Mouse (Mus musculus) small intestine, adult 2 months (tissue): ENCODE measurements at regions not wholly inside any gene's neighbourhood (a gene's known extent, or its start where the extent isn't known, plus 50 kb on each side); places are given as distances from the start of the nearest gene placed in this dataset.

Source experiments
- H3K27ac ChIP-seq: fragments of 200-500 bp; 2 replicates; pipeline ENCODE4 v1.5.1; 2012; ENCODE audit warnings: low read depth, low read length, control low read depth, inconsistent platforms; ENCODE audit not compliant: insufficient read depth
- H3K27me3 ChIP-seq: fragments of 200-500 bp; 2 replicates; pipeline ENCODE4 v1.6.1; 2012; ENCODE audit warnings: mild to moderate bottlenecking, moderate library complexity, low read length, inconsistent platforms; ENCODE audit not compliant: control insufficient read depth, insufficient read depth
- H3K36me3 ChIP-seq: fragments of 200-500 bp; 2 replicates; pipeline ENCODE4 v1.6.1; 2012; ENCODE audit warnings: mild to moderate bottlenecking, low read length, control low read depth, inconsistent platforms; ENCODE audit not compliant: control insufficient read depth, insufficient read depth
- H3K4me1 ChIP-seq: fragments of 200-500 bp; 2 replicates; pipeline ENCODE4 v1.6.1; 2012; ENCODE audit warnings: low read length, inconsistent platforms, mixed read lengths; ENCODE audit not compliant: control insufficient read depth, insufficient read depth, insufficient read length
- H3K4me3 ChIP-seq: fragments of 200-500 bp; 2 replicates; pipeline ENCODE4 v1.5.1; 2012; ENCODE audit warnings: low read depth, mild to moderate bottlenecking, control low read depth, inconsistent platforms, low read length, moderate library complexity
- CTCF ChIP-seq: fragments of 200-500 bp; IDR thresholded peaks from 2 replicates; pipeline ENCODE4 v1.5.1; 2012; ENCODE audit warnings: low read depth, mild to moderate bottlenecking, control low read depth, inconsistent platforms, low read length, moderate library complexity, mixed read lengths; ENCODE audit not compliant: insufficient replicate concordance, insufficient read length; ENCODE audit errors: extremely low read depth
- POLR2A ChIP-seq: fragments of 200-500 bp; IDR thresholded peaks from 2 replicates; pipeline ENCODE4 v1.6.1; 2012; ENCODE audit warnings: low read depth, mild to moderate bottlenecking, control low read depth, inconsistent platforms, low read length, moderate library complexity
- WGBS: fragments of 180-500 bp; shearing (Covaris S2); methylation state at CpG from one replicate; pipeline ENCODE4 v1.1.7; 2018; 5-methylcytosine and 5-hydroxymethylcytosine counted together

GRCm38 (mm10) chr11:56335937-56336336 lies 295.1 kb upstream of the Nmur2 start:
- H3K4me1 ChIP-seq: no peaks in the 10 kb centered on the region
- no peak overlapping the region for H3K4me3 ChIP-seq
- no peaks in the 10 kb centered on the region for H3K27me3 ChIP-seq
- H3K27ac ChIP-seq: no peak overlapping the region
- no peaks in the 10 kb centered on the region for H3K36me3 ChIP-seq
- TF ChIP-seq POLR2A (no peak), CTCF (no peak)

DNA sequence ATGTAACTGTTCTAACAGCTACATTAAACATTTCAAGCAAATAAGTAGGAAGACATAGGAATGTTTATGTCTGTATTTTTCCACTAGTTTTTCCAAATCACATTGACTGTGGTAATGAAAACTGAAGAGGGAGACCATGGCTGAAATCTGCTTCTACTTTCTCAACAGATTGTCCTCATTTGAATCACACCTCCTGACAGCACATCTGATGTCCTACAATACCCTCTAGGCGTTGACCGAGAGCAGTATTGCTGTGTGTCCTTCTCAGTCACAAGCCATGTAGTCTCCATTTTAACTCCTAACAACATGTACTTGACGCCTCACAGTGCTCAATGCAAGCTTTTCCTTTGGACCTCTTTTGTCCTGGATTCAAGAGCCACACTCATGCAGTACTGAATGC lies 279.5 kb upstream of the Nmur2 start:
- Histone ChIP-seq H3K36me3 (no peaks in the 10 kb centered on the region), H3K27me3 (no peaks in the 10 kb centered on the region), H3K4me1 (no peaks in the 10 kb centered on the region), H3K4me3 (no peak overlapping the region), H3K27ac (no peak overlapping the region)
- TF ChIP-seq POLR2A: no peak
- no peak for TF ChIP-seq CTCF
- WGBS: 85% methylated on average over 3 of the region's 3 CpGs

GRCm38 (mm10) chr11:56315221-56315987 lies 274.6 kb upstream of the Nmur2 start:
- WGBS: 64% methylated on average over 5 of the region's 5 CpGs
- TF ChIP-seq CTCF (no peak), POLR2A (no peak)

GRCm38 (mm10) chr11:56309549-56309948 lies 268.7 kb upstream of the Nmur2 start:
- H3K4me1 ChIP-seq: no peaks in the 10 kb centered on the region
- H3K27me3 ChIP-seq: no peaks in the 10 kb centered on the region
- WGBS: 92% methylated on average over 1 of the region's 1 CpGs
- H3K4me3 ChIP-seq: no peak overlapping the region
- no peak overlapping the region for H3K27ac ChIP-seq
- TF ChIP-seq POLR2A (no peak), CTCF (no peak)
- H3K36me3 ChIP-seq: no peaks in the 10 kb centered on the region

More at GRCm38 (mm10) chr11:56315221-56315987, 274.6 kb upstream of the Nmur2 start:
- Histone ChIP-seq H3K4me1 (no peaks in the 10 kb centered on the region), H3K36me3 (no peaks in the 10 kb centered on the region), H3K27ac (no peak overlapping the region), H3K27me3 (no peaks in the 10 kb centered on the region), H3K4me3 (no peak overlapping the region)

- Histone ChIP-seq H3K27me3 (no peaks in the 10 kb centered on the region), H3K27ac (no peak overlapping the region), H3K4me3 (no peak overlapping the region), H3K36me3 (no peaks in the 10 kb centered on the region), H3K4me1 (no peaks in the 10 kb centered on the region)
- 88% methylated on average over 5 of the region's 5 CpGs for WGBS
- no peak for TF ChIP-seq CTCF
- no peak for TF ChIP-seq POLR2A
These were observed 267.7 kb upstream of the Nmur2 start for GRCm38 (mm10) chr11:56308383-56309105.

DNA sequence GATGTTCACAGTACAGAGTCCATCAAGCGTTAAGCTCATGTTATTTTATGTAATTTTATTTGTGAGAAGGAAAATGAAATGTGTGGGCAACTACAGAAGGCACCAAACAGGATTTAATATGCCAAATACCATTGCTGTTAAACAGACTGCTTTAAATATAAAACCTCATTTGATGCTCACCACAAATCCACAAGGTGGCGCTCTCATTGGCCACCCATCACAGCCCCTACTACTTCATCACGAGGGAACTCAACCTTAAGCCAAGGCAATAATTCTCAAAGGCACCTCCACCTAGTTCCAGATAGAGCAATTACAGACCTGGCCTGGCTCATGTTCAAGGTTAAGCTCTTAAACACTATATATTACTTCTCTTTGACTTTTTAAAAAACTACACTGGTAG lies 266.2 kb upstream of the Nmur2 start:
- Histone ChIP-seq H3K27me3 (no peaks in the 10 kb centered on the region), H3K27ac (no peak overlapping the region), H3K4me3 (no peak overlapping the region), H3K36me3 (no peaks in the 10 kb centered on the region), H3K4me1 (no peaks in the 10 kb centered on the region)
- TF ChIP-seq CTCF (no peak), POLR2A (no peak)
- 23% methylated on average over 3 of the region's 3 CpGs for WGBS

- H3K36me3 ChIP-seq: no peaks in the 10 kb centered on the region
- no peak overlapping the region for H3K4me3 ChIP-seq
- H3K27ac ChIP-seq: no peak overlapping the region
- no peaks in the 10 kb centered on the region for H3K4me1 ChIP-seq
- TF ChIP-seq POLR2A: no peak
- no peak for TF ChIP-seq CTCF
- no peaks in the 10 kb centered on the region for H3K27me3 ChIP-seq
- 74% methylated on average over 13 of the region's 13 CpGs for WGBS
These were observed 250.1 kb upstream of the Nmur2 start for GRCm38 (mm10) chr11:56290651-56291578.
